Mouse (Mus musculus) forelimb bud, embryonic 11.5 days (tissue): ENCODE data around the gene Pcolce.

Experiments used
- DNase-seq: peaks from one replicate; pipeline ENCODE4 v3.0.0-alpha.2; 2012; ENCODE audit warnings: low read depth, low spot score

Pcolce gene

GRCm38 (mm10) chr5:137597625-137598024 lies 16.0 kb downstream of the Pcolce start:
- no peak for DNase-seq

- DNase-seq = no peak
Observed at GRCm38 (mm10) chr5:137596601-137597261, 16.9 kb downstream of the Pcolce start.

- DNase-seq = no peak
Observed at GRCm38 (mm10) chr5:137595921-137596320, 17.7 kb downstream of the Pcolce start.

DNA sequence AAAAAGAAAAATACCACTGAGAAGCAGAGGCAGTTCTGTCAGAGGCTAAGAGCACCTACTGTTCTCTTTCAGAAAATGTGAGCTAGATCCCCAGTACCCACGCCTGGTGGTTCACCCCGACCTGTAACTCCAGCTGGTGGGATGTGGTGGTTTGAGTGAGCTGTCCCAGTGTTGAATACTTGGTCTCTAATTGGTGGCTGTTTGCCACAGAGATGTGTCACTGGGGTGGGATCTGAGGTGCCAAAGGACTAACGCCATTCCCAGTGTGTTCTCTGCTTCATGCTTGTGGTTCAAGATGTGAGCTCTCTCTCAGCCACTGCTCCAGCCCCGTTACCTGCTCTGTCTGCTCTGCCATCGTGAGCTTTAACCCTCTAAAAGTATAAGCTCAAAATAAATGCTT lies 23.1 kb downstream of the Pcolce start:
- no peak for DNase-seq

- peak; percentile 65 for DNase-seq
Observed at GRCm38 (mm10) chr5:137584976-137585375, 28.6 kb downstream of the Pcolce start.

DNA sequence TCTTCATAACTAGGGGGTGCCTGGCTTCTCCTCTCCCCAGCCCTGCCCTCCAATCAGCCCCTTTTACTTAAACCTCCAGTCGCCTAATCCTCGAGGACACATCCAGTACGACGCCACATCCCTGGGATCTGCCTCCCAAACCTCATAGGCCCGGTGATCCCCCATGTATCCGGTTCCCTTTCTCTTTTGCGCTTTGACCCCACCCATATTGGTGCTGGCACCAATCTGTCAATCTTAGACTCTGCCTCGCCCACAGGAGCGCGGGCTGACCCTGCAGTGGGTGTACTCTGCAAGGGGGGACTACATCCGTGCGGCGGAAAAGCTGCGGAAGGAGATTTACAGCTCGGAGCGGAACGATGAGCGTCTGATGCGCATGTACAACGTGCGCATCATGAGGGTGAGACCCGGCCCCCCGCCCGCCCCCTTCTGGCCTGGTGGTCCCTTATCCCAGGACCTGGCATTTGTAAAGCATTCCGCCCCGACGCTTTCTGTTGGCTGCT lies 29.9 kb downstream of the Pcolce start:
- DNase-seq = peak; percentile 12

DNA sequence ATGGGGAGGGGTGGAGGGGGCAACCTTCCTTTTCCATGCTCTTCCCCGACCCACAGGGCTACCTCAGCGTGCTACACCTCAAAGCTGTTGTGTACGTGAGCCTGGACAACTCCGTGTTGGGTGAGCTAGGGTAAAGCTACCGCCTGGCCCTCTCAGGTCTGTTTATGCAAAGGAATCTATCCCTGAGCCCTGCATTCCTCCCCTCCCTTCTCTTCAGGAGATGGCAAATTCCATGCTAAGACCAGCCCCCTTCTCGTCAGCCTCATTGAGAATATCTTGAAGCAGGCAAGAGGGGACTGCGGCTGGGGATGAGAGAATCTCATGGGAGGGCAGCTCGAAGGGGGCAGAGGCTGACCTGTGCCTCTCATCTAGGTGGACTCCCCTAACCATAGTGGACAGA lies 30.9 kb downstream of the Pcolce start:
- no peak for DNase-seq

- DNase-seq = no peak
Observed at GRCm38 (mm10) chr5:137580246-137580645, 33.3 kb downstream of the Pcolce start.

- no peak for DNase-seq
Observed at GRCm38 (mm10) chr5:137574470-137574901, 39.1 kb downstream of the Pcolce start.

- no peak for DNase-seq
Observed at GRCm38 (mm10) chr5:137570691-137571586, 42.6 kb downstream of the Pcolce start.

GRCm38 (mm10) chr5:137570181-137570580 lies 43.4 kb downstream of the Pcolce start:
- DNase-seq = no peak

DNA sequence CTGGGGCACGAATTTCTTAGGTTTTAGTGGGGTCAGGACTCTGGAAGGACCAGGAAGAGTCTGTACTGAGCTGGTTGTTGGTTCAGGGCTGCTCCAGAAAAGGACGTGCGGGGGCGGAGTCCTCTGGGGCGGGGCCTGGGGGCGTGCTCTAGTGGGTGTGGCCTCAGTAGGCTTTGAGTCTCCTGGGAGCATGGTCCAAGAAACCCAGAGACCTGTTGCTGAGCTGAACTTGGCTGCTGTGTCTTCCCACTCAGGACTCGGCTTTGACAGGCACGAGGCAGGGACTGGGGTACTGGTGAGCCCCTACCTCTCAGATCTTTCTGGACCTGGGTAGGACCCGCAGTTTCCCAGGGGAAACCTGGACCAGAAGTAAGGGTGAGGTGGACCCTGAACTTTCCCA lies 43.9 kb downstream of the Pcolce start, which contains the start of gene Tfr2:
Gene Tfr2, plus strand, starts transcription at position 176 of the 400 bp plus-strand sequence.
- no peak for DNase-seq

DNA sequence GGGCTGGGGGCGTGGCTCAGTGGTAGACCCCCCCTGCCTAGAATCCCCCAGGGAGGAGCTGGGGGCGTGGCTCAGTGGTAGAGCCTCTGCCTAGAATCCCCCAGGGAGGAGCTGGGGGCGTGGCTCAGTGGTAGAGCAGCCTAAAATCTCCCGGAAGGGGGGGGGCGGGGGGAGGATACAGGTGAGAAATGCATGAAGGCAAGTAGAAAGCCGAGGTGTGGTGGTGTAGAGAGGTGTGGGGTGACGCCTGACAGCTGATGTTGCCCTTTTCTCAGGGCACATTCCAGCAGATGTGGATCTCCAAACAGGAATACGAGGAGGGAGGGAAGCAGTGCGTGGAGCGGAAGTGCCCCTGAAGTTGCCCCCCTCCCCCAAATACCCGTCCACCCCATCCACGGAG lies 44.6 kb downstream of the Pcolce start:
- no peak for DNase-seq

- no peak for DNase-seq
Observed at GRCm38 (mm10) chr5:137568223-137568798, 45.3 kb downstream of the Pcolce start.

GRCm38 (mm10) chr5:137566416-137566815 lies 47.2 kb downstream of the Pcolce start:
- DNase-seq = no peak

- no peak for DNase-seq
Observed at GRCm38 (mm10) chr5:137565744-137566143, 47.8 kb downstream of the Pcolce start.

- no peak for DNase-seq
Observed at GRCm38 (mm10) chr5:137562965-137563364, 50.6 kb downstream of the Pcolce start.

GRCm38 (mm10) chr5:137561556-137561955 lies 52.0 kb downstream of the Pcolce start:
- no peak for DNase-seq
